Mouse (Mus musculus) heart, postnatal 10 days (tissue): ENCODE measurements around the gene Arfgef2. TPM values are rescaled to one million over a fixed set of nuclear protein-coding genes. Genes with fewer than 3 reads are reported as not detected.
"Not testable (repeated sequence)": the region's sequence is repeated elsewhere in the genome, so short reads cannot be mapped to it uniquely, and the experiment has no call there.

Experiments used
- DNase-seq, 2 experiments: peaks; one replicate each; pipeline ENCODE4 v3.0.0; 2021
- intact Hi-C: fragments of 180-260 bp; cut with DNase I; formaldehyde crosslinking; loops from one replicate; pipeline ENCODE4 v1.15.1; 2025
- total RNA-seq, 2 experiments: library from RNA; stranded (reverse); gene quantifications; 2 replicates each; pipeline ENCODE4 v1.2.3; 2021

Gene Arfgef2
- 10 to 100 TPM; 40.1 to 43.4 TPM for total RNA-seq

- intact Hi-C loops: no loop called here
- DNase-seq: peak; percentile 90 to 92
These were observed at the start of gene Arfgef2 for GRCm38 (mm10) chr2:166805250-166806172. TSS of gene Arfgef2 (plus strand) at chr2:166805588.

GRCm38 (mm10) chr2:166757969-166758368 is 47.4 kb upstream of the Arfgef2 start:
- DNase-seq: no peak
- intact Hi-C loops: no loop called here

GRCm38 (mm10) chr2:166764051-166764450 is 41.3 kb upstream of the Arfgef2 start:
- no peak for DNase-seq
- intact Hi-C loops: no loop called here

- intact Hi-C loops: no loop called here
- DNase-seq: no peak
These were observed 37.8 kb upstream of the Arfgef2 start for GRCm38 (mm10) chr2:166767591-166767990.

- DNase-seq: peak; percentile 44 to 49
- intact Hi-C loops: no loop called here
These were observed 34.0 kb upstream of the Arfgef2 start for GRCm38 (mm10) chr2:166771396-166771795.

GRCm38 (mm10) chr2:166773587-166773986 is 31.8 kb upstream of the Arfgef2 start:
- intact Hi-C loops: no loop called here

GRCm38 (mm10) chr2:166774275-166774674 is 31.1 kb upstream of the Arfgef2 start:
- intact Hi-C loops: no loop called here
- no peak for DNase-seq

More at GRCm38 (mm10) chr2:166773587-166773986, 31.8 kb upstream of the Arfgef2 start:
- no peak for DNase-seq

- no peak for DNase-seq
- intact Hi-C loops: no loop called here
These were observed 30.0 kb upstream of the Arfgef2 start for GRCm38 (mm10) chr2:166775357-166775893.

GRCm38 (mm10) chr2:166776272-166776671 is 29.1 kb upstream of the Arfgef2 start:
- DNase-seq: peak in 1 of 2 experiments; percentile 55
- intact Hi-C loops: no loop called here

- DNase-seq: no peak
- intact Hi-C loops: loop anchor here (5.0 to 10.0 kb wide), 2 partner anchors 68 to 695 kb away; partner anchors contain the start of gene Prex1
These were observed 25.4 kb upstream of the Arfgef2 start for GRCm38 (mm10) chr2:166779956-166780355.

- intact Hi-C loops: loop anchor here (1.0 to 10.0 kb wide), 3 partner anchors 69 to 696 kb away; partner anchors contain the start of gene Prex1
- DNase-seq: peak; percentile 82 to 86
These were observed 24.3 kb upstream of the Arfgef2 start for GRCm38 (mm10) chr2:166780980-166781578.

- intact Hi-C loops: loop anchor here (5.0 to 10.0 kb wide), 2 partner anchors 72 to 700 kb away; partner anchors contain the start of gene Prex1
- DNase-seq: no peak
These were observed 21.0 kb upstream of the Arfgef2 start for GRCm38 (mm10) chr2:166784376-166784775.

GRCm38 (mm10) chr2:166786353-166787004 is 18.9 kb upstream of the Arfgef2 start:
- peak; percentile 91 for DNase-seq
- intact Hi-C loops: loop anchor here (10.0 kb wide), 1 partner anchor 702 kb away; no protein-coding TSS in a partner anchor

- DNase-seq: no peak
- intact Hi-C loops: no loop called here
These were observed 13.7 kb upstream of the Arfgef2 start for GRCm38 (mm10) chr2:166791738-166792137.

- intact Hi-C loops: no loop called here
- DNase-seq: no peak
These were observed 13.0 kb upstream of the Arfgef2 start, which contains the start of gene Trp53rkb for GRCm38 (mm10) chr2:166792355-166792754. TSS of gene Trp53rkb (plus strand) at chr2:166792531.

GRCm38 (mm10) chr2:166793542-166794214 is 11.7 kb upstream of the Arfgef2 start:
- peak; percentile 92 to 94 for DNase-seq

GRCm38 (mm10) chr2:166799615-166800472 is 5.5 kb upstream of the Arfgef2 start:
- intact Hi-C loops: no loop called here

More at GRCm38 (mm10) chr2:166793542-166794214, 11.7 kb upstream of the Arfgef2 start:
- intact Hi-C loops: not testable (repeated sequence)

GRCm38 (mm10) chr2:166800473-166800857 is 4.9 kb upstream of the Arfgef2 start:
- intact Hi-C loops: no loop called here
- DNase-seq: no peak

More at GRCm38 (mm10) chr2:166799615-166800472, 5.5 kb upstream of the Arfgef2 start:
- no peak for DNase-seq

- intact Hi-C loops: no loop called here
These were observed 4.0 kb upstream of the Arfgef2 start for GRCm38 (mm10) chr2:166801436-166801835.

More at GRCm38 (mm10) chr2:166801436-166801835, 4.0 kb upstream of the Arfgef2 start:
- DNase-seq: no peak
